Mouse (Mus musculus) gastrocnemius, adult 8-10 months (tissue): ENCODE measurements around the gene Sez6l. TPM values are rescaled to one million over a fixed set of nuclear protein-coding genes. Genes with fewer than 3 reads are reported as not detected.
A peak's percentile ranks its signal among the peaks of the same experiment; 100 is the strongest.
"Not testable (repeated sequence)": the region's sequence is repeated elsewhere in the genome, so short reads cannot be mapped to it uniquely, and the experiment has no call there.

Experiments
- DNase-seq, 2 experiments: peaks; one replicate each; pipeline ENCODE4 v3.0.0; 2022; ENCODE audit warnings: low spot score in 2 of 2
- total RNA-seq, 4 experiments: library from RNA; stranded (reverse); gene quantifications; 2 replicates each; pipeline ENCODE4 v1.2.4; 2022

The Sez6l gene
- total RNA-seq, 4 experiments from 2014 or later: 0.04 to 0.19 (median 0.05) TPM; not detected in 1

DNA sequence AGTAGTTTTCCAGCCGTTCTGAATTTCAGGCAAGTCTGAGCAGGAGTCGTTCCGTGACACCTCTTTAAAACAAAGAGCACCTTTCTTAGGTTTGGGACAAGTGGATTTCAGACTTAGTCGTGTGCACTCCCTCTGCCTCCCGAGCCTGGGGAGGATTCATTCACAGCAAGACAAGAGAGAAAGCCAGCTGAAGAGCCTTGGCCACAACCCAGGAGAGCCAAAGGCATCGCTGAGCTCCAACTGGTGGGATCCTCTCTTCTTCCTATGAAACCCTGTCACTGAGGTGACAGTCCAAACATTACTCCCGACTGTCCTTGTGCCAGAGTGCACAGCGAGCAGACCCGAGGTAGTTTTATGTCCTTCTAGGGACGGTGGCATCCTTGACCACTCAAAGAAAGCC, 138.4 kb downstream of the Sez6l start:
- no peak for DNase-seq

DNA sequence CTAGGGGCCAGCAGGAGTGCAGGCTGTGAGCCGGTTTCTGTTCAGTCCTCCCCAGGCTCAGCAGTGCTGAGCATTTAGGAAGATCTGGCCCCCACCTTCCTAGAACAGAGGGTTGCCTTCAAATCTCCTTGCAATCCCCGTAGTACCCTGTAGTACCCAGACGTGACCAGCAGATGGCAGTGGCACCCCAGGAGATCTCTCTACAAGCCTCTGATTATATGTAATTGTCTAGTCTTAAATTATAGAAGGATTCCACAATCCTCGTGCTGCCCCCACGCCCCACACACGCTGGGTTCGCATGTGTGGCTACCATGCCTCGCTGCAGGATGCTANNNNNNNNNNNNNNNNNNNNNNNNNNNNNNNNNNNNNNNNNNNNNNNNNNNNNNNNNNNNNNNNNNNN, 144.0 kb downstream of the Sez6l start:
- DNase-seq: peak; percentile 28 to 32

DNA sequence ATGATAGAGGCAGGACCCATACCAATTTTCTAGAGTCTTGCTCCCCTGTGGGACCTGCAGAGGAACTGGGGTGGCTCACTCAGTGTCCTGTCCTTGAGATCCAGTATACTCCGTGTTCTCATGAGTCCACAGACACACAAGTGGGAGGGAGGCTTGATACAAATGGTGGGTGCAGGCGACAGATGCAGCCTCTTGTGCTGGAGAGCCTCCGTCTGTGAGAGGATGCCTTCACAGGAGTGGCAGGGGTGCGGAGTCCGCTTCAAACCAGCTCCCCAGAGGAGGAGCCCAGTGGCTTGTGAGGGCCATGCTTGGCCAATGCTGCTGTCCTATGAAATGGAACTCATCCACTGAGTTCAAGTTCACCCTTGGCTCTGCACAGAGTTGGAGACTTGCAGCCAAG, 145.0 kb downstream of the Sez6l start:
- DNase-seq: no peak

DNA sequence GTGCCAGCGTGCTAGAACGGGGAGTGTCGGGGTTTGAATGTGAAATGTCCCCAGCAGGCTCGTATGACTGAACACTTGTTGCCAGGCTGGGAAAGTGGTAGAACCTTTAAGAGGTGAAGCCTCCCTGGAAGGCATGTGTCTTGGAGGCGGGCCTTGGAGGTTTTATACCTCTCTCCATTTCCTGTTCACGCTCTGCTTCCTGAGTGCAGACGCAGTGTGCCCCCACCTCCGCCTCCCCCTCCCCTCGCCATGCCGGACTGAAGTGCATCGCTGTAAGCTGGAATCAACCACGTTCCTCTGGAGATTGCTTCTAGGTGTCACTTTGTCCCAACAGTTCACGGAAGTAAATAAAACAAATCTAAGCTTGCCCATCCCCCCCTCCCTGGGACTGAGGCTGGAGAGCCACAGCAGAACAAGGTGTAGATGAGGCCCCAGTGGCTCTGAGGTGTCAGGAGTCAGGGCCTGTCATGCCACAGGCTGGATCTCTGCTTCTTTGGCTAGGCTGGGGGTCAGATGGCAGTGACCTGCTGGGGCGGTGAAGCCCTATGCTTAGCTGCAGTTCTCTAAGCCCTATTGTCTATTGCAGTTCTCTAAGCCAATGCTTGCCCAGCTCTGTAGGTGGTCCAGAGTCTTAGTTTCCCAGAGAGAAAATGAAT, 145.7 kb downstream of the Sez6l start:
- DNase-seq: no peak

DNA sequence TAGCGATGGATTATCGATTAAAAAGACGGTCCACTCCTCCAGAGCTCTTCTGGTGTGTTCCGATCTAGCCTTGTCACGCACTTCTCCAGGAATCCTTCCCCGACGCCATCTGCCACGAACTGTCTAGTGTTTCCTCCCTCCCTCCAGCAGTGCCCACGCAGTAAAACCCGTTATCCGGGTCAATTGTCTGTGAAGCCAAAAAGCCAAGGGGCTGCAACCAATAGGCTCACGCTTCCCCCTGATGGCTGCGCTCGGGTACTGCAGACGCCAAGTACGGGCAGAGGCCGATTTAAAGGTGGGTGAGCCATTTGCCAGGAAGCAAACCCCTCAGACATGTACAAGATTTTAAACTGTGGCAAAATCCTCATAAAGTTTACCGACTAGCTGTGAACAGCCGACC, 148.0 kb downstream of the Sez6l start:
- DNase-seq: no peak

DNA sequence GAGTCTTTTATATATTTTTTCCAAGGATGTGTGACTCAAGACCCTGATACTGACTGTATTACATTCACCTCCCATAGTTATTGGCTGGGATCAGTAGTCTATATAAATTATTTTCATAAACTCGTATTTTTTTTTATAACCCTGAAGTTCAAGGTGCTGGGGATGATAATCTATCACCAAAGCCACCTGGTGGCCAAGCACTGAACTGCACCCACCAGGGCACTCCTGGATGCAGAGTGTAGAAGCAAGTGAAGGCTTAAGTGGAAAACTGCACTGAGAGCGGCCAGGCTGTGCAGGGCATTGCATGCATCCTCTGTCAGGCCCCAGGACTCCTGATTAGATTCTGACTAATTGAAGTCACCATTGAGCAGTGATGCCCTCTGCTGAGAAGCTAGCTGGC, 149.7 kb downstream of the Sez6l start:
- DNase-seq: no peak

GRCm38 (mm10) chr5:112426635-112427034, 150.3 kb downstream of the Sez6l start:
- no peak for DNase-seq

DNA sequence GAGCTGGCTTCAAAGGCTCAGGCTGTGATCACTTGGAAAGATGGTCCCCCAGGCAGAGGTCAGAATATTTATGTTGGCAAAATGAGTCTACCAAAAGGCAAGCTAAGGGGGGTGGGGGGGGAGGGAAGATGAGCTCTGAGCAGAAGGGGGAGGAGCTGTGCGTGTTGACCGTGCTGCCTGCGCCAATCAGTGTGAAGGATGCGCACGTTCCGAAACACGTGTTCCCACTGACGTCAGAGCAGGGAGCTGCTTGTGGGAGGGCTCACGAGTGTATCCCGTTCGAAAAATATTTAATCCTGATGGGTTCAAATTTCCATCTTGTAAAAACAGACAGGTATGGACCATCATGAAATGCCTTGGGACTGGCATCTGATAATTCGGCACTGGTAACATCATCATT, 157.4 kb downstream of the Sez6l start:
- no peak for DNase-seq

DNA sequence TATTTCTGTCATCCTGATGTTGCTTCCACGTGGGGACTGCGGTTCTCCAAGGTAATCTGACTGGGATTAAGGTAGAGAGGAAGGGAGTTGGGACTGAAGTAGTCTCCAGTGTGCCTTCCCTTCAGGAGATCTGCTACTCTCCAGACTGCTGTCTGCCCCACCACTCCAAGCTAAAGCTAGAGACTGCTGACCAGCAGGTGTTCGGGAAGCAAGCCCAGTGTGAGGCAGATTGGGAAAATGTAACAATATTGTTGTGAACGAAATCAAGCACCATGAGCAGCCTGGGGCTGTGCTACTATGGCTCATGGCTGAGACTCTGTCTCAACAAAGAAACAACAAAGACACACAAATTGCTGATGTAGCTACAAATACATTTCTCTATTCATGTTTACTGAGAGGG, 159.0 kb downstream of the Sez6l start:
- no peak for DNase-seq

DNA sequence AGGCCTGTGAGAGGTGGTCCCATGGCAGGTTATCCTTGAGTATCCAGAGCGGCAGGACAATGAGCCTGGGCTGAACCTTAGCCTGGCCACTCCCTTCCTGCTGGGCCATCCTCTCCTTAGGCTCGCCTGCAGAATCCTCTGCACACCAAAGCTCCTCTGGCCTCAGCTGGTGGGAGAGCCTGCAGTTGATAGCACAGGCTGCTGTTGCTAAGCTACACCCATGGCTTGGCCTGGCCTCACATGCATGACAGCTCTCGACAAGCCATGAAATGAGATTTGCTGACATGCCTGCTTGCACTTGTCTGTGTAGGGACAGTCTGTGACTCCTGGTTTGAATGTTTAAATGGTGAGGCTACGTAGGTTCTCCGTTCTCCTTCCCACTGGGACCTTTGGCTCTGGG, 160.3 kb downstream of the Sez6l start:
- no peak for DNase-seq

- DNase-seq: not testable (repeated sequence)
These were observed 164.2 kb downstream of the Sez6l start for GRCm38 (mm10) chr5:112412781-112413180.

DNA sequence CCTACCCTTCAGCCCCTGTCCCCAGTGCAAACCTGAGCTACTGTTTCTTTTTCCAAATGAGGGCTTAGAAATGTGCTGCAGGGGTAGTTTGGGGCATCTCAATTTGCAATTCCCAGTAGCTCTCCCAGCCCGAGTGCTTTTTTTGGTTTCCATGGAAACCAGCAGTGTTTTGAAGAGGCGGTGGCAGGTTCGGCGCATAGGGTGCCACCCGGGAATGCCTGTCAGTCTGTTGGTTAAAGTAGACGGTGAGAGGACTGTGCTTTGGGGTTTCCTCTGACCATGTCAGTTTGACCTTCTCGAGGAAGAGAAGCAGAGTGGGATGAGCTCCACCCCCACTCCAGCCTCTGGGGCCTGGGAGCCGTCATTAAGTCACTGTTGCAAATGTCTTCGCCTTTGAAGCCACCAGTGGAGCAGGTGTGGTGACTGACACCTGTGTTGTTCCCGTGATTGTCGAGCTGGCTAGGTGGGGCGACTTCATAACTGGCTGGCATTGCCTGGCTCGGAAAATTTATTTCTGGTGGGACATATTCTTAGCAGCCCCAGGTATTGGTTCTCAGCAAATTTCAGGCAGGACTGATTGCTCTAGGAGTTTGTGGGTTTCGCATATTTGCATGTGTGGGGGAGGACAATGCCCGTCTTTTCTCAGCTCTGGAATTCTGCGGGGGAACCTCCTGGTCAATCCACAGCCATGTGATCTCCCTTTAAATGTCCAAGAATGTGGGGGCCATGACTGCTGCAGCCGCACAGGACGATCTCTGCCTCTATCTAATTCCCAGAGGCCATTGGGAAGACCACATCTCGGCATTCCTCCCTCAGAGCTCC, 165.3 kb downstream of the Sez6l start:
- no peak for DNase-seq

DNA sequence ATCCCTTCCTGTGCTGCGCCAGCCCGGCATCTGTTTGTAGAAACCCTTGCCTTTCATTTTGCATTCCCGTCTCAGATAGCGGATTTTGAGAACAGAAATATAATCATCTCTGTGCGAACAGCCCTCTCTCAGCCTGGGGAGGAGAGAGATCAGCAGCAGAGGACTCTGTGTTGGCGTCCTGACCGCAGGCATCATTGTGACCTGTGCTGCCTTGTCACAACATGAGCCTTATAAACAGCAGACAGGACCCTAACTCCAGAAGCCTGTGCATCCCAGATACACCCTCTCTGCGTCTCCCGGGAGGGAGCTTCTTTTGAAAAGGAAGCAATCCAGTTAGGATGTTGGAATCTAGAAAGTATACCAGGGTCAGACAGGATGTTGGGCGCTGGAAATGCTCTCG, 165.9 kb downstream of the Sez6l start:
- no peak for DNase-seq

- no peak for DNase-seq
These were observed 167.7 kb downstream of the Sez6l start for GRCm38 (mm10) chr5:112409274-112409673.

GRCm38 (mm10) chr5:112406017-112406416, 171.0 kb downstream of the Sez6l start:
- no peak for DNase-seq

- DNase-seq: no peak
These were observed 174.5 kb downstream of the Sez6l start for GRCm38 (mm10) chr5:112402437-112402836.

DNA sequence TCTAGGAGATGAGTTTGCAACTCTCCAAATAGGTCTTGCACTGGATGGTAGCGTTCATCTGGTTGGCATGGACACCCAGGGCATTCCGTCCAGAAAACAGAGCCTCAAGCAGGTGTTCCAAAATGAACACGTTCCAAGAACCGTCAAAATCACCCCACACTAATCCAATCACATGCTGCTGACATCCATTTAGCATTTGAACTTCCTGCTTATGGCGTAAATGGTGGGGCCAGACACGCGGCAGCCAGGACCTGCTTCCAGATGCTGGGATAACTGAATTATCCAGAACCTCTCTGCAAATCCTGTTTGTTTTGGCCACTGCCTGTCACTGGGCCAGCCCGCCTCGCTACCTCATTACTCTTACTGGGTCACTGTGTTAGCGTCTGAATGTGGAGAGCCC, 177.7 kb downstream of the Sez6l start:
- no peak for DNase-seq

DNA sequence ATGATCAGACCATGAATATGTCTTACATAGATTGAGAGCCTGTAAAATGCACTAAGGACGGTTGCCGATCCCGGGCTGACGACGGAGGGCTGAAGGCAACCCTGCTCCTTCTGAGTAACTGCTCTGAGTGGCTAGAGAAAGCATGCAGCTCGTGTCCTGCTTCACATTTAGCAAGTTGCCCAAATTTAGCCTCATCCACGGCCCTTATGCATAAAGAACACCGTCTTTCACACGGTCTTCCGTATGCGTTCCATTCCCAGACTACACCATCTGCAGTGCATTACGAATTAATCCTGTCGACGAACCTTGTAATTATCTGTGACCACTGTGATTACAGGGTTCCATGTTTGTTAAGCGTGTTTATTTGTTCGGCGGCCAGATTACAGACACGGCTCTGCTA, 180.9 kb downstream of the Sez6l start:
- DNase-seq: no peak

DNA sequence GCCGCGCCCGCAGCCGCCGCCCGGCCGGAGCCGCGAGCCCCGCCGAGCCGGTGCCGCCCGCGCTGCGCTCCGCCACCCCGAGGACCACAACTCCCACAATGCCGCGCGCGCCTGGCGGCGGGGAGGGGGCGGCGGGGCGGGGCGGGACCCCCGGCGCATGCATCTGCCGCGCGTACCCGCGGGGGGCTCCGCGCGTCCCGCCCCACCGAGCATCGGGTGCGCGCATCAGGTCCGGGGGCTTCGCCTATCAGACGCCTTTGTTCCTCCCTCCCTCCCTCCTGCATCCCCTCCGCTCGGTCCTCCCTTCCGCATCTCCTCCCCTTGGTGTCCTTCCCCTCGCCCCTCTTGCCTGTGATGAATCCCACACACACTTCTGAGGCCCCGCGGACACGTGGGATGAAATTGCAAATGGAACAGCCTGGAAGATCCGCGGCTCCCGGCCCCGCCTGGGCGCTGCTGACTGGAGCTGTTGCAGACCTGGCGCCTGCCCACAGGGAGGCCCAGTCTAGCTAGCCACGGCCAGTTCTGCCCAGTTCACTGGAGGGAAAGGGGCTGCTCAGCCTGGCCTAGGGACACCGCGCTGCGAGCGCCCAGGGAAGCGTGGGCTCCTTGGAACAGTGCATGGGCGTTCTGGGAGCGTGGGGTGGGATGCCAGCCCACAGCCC, 182.1 kb downstream of the Sez6l start, which contains the start of gene Asphd2:
Gene Asphd2, minus strand, starts transcription at position 88 of the 665 bp plus-strand sequence.
- no peak for DNase-seq

DNA sequence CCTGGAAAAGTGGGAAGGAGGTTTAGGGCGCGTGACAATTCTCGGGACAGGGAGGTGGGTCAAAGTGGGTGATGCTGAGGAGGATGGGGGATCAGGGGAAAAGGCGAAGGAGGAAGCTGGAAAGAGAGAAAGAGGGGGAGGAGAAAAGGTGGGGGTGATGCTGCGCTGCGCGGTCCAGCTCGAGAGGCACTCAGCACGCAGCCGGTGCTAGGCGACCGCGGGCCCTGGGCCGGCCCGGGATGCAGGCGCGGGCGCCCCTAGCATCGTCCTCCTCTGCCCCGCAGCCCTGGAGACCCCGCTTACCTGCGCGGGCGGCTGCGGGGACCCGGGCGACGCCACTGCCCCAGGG, 182.6 kb downstream of the Sez6l start:
- no peak for DNase-seq

- no peak for DNase-seq
These were observed 183.1 kb downstream of the Sez6l start for GRCm38 (mm10) chr5:112393741-112394414.
